Mouse (Mus musculus) left cerebral cortex, adult 6 months (tissue): Measurements from ENCODE around the gene Kntc1. TPM values are rescaled to one million over a fixed set of nuclear protein-coding genes. Genes with fewer than 3 reads are reported as not detected.

ENCODE experiments used
- long read RNA-seq, 2 experiments: library from polyadenylated mRNA; unstranded; transcript quantifications; one replicate each; pipeline ENCODE4 v2.0.0; 2019 to 2020
- polyA plus RNA-seq: library from polyadenylated mRNA; unstranded; fragments of <200 nt; fragmentation: Nextera tagmentation; gene quantifications from 2 replicates; pipeline ENCODE4 v1.2.3, GENCODE M21; 2021

The Kntc1 gene
- polyA plus RNA-seq, result 0.63 and 1.7 TPM in 2 replicates
- long read RNA-seq, experiment 1, result 0 reads
- long read RNA-seq, experiment 2, result 0 reads

DNA sequence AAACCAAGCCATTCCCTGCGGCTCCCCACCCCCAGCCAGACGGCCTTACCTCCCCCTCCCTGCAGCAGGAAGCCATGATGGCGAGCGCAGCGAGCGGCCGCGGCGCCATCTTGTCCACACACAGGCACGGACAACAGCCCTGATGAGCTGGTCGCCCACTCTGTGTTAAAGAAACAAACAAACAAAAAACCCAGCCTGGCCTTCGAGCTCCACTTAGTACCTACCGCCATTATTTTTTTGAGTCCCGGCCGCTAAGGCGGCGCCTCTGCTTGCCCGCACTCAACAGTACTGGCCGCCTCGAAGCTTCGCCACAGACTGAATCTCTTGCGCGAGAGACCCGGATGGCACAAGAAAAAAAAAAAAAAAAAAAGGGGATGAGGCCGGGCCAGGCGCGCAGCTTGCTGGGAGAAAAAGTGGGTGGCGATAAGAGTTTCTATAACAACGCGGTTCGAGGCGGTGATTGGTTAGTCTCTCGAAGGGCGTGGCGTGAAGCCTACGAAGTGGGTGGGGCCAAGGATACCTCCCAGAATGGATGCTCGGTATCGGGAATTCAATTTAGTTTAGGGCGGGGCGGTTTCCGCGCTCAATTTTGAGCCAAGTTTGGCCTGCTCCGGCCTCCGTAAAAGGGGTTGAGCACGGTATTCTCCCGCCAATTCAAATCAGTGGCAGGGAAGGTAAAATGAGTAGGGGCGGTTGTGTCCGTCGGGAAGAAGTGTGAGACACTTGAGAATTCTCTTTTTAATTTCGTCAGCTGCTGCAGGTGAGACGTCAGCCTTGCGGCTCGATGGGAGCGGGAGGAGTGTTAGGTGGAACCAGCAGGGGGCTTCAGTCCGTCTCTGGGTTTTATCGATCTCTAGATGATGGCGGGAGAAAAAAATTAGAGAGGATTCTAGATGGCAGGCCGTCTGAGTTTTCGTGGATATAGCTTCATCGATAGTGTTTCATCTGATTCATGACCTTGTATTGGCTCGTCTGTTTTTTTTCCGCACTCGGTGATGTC, at the start of gene Kntc1, which contains the start of gene Rsrc2:
Gene Kntc1 (plus strand): TSS at position 652 of the 1,000 bp plus-strand sequence.
Gene Rsrc2 (minus strand): TSS at position 350 of the 1,000 bp plus-strand sequence.

DNA sequence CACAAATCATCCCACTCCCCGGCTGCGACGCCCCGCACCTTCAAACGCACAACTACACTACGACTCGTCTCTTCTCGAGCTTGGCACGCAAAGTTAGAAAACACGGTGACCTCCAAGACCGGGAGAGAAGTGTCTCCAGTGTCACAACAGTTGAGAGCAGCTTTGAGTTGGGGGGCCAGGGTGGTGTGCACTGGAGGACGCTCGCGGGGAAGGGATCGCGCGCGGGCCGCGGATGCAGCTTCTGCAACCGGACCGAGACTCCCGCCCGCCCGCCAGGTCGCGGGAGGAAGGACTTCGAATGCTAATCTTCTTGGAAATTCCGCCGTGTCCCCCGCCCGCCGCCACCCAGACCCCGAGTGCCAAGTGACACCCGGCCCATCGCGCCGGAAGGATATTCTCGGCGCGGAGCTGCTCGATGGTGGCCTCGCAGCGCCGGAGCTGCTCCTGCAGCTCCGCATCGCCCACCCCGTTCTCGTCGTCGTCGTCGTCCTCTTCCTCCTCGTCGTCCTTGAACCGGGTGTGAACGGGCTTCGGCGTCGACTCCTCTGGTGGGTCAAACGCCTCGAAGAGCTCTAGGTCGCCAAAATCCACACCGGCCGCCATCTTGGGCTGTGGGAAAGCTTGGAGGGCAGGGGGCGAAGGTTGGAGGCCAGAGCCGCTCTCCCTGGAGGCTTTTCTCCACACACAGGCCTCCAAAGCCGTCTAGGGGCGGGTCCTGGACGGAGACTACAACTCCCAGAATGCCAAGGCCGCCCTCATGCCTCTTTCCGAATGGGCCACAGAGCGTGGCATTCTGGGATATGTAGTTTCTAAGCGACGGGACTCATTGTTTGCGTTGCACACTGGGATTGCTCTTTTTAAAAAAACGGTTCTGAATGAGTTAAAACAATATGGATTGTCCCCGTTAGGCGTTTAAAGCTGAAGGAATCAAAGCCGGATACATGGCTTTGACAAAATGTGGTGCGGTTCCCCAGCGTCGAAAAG, 28.9 kb upstream of the Kntc1 start, which contains the start of gene Zcchc8:
Gene Zcchc8 (minus strand): TSS at position 773 of the 984 bp plus-strand sequence.

DNA sequence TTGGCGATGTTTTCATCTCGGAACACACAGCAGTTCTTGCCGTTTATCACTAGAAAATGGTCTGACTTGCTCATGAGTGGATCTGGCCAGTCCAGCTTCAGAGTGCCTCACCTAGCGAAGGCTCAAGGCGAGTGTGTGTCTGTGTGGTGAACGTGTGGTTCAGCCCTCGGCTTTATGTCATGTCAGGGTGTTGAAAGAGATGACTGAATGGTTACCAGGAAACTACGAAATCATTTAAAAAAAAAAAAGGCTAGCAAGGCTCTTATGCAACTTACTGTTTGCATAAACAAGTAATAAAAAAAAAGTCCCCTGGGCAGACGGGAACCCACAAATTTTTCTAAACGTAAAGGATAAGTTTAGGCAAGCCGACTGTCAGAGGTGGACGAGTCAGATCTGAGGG, 115.8 kb downstream of the Kntc1 start, which contains the start of gene Hcar2:
Gene Hcar2 (minus strand): TSS at position 135 of the 400 bp plus-strand sequence.

Other genes starting within 250 kb of the Kntc1 start
- 1.5 TPM in 1 of 2 replicates, not detected in the other for gene B3gnt4, start 239.3 kb upstream of the Kntc1 start, polyA plus RNA-seq
- gene Diablo, start 225.5 kb upstream of the Kntc1 start, polyA plus RNA-seq, result 51.9 and 56.0 TPM in 2 replicates
- 0.16 TPM in 1 of 2 replicates, not detected in the other for gene Gm49027, start 224.2 kb upstream of the Kntc1 start, polyA plus RNA-seq
- gene Vps33a, start 176.7 kb upstream of the Kntc1 start, polyA plus RNA-seq, result 37.4 and 40.7 TPM in 2 replicates
- 32.8 and 39.0 TPM in 2 replicates for gene Clip1, start 65.1 kb upstream of the Kntc1 start, polyA plus RNA-seq
- 16.1 and 16.9 TPM in 2 replicates for gene Zcchc8, start 28.6 kb upstream of the Kntc1 start, polyA plus RNA-seq
- 47.0 and 58.7 TPM in 2 replicates for gene Rsrc2, start 302 bp upstream of the Kntc1 start, polyA plus RNA-seq
- 0.09 TPM in 1 of 2 replicates, not detected in the other for gene Hcar2, start 115.8 kb downstream of the Kntc1 start, polyA plus RNA-seq
- gene Hcar1, start 130.3 kb downstream of the Kntc1 start, polyA plus RNA-seq, result 0.38 and 0.56 TPM in 2 replicates
- gene Denr, start 157.5 kb downstream of the Kntc1 start, polyA plus RNA-seq, result 93.0 and 152 TPM in 2 replicates
- gene Gm43518, start 177.7 kb downstream of the Kntc1 start, polyA plus RNA-seq, result not detected in 2 replicates
- 1.8 and 3.2 TPM in 2 replicates for gene Ccdc62, start 181.0 kb downstream of the Kntc1 start, polyA plus RNA-seq
- 10.4 and 11.5 TPM in 2 replicates for gene Hip1r, start 223.9 kb downstream of the Kntc1 start, polyA plus RNA-seq